Mouse (Mus musculus) limb, embryonic 11.5 days (tissue): ENCODE measurements around the gene Plekho2. TPM values are rescaled to one million over a fixed set of nuclear protein-coding genes. Genes with fewer than 3 reads are reported as not detected.

ENCODE experiments used
- ATAC-seq: fragments of 200-750 bp; cut with Nextera tagmentation; 2 replicates; pipeline ENCODE4 v1.8.0; 2017; ENCODE audit warnings: low read depth; ENCODE audit not compliant: insufficient number of reproducible peaks, low FRiP score, low TSS enrichment
- DNase-seq: peaks from one replicate; pipeline ENCODE4 v3.0.0-alpha.2; 2015; ENCODE audit warnings: low spot score
- H3K27ac ChIP-seq: fragments of 300-500 bp; sonication (generic); replicated peaks from 2 replicates; pipeline ENCODE4 v1.5.1; 2014; ENCODE audit warnings: low read depth, mild to moderate bottlenecking, low read length
- H3K27me3 ChIP-seq: fragments of 300-500 bp; sonication (generic); 2 replicates; pipeline ENCODE4 v1.6.1; 2014; ENCODE audit warnings: mild to moderate bottlenecking, low read length, mixed read lengths; ENCODE audit not compliant: control insufficient read depth, insufficient read depth
- H3K36me3 ChIP-seq: fragments of 300-500 bp; sonication (generic); 2 replicates; pipeline ENCODE4 v1.6.1; 2014; ENCODE audit warnings: mild to moderate bottlenecking, low read length, moderate library complexity, mixed read lengths; ENCODE audit not compliant: control insufficient read depth, insufficient read depth
- H3K4me1 ChIP-seq: fragments of 300-500 bp; sonication (generic); 2 replicates; pipeline ENCODE4 v1.6.1; 2014; ENCODE audit warnings: low read length, mixed read lengths; ENCODE audit not compliant: control insufficient read depth, insufficient read depth
- H3K4me2 ChIP-seq: fragments of 300-500 bp; sonication (generic); 2 replicates; pipeline ENCODE4 v1.6.1; 2014; ENCODE audit warnings: low read depth, mild to moderate bottlenecking, moderate library complexity; ENCODE audit not compliant: severe bottlenecking
- H3K4me3 ChIP-seq: fragments of 300-500 bp; sonication (generic); 2 replicates; pipeline ENCODE4 v1.5.1; 2014; ENCODE audit warnings: low read depth, low read length
- H3K9ac ChIP-seq: fragments of 300-500 bp; sonication (generic); 2 replicates; pipeline ENCODE4 v1.6.1; 2014; ENCODE audit warnings: mild to moderate bottlenecking, low read length
- H3K9me3 ChIP-seq: fragments of 300-500 bp; sonication (generic); 2 replicates; pipeline ENCODE4 v1.6.1; 2016; ENCODE audit warnings: low read length; ENCODE audit not compliant: control insufficient read depth
- WGBS: fragments of 180-500 bp; shearing (Covaris S2); extraction: QIAGEN DNeasy Blood & Tissue Kit; methylation state at CpG from one replicate; pipeline ENCODE4 v1.1.7; 2014; 5-methylcytosine and 5-hydroxymethylcytosine counted together
- polyA plus RNA-seq: library from polyadenylated mRNA; unstranded; fragments of >200 nt; fragmentation: Nextera tagmentation; extraction: Ambion mirVana; gene quantifications from 2 replicates; pipeline ENCODE4 v1.2.1, GENCODE M21; 2014

Plekho2 gene
- polyA plus RNA-seq, result 12.2 and 12.5 TPM in 2 replicates

DNA sequence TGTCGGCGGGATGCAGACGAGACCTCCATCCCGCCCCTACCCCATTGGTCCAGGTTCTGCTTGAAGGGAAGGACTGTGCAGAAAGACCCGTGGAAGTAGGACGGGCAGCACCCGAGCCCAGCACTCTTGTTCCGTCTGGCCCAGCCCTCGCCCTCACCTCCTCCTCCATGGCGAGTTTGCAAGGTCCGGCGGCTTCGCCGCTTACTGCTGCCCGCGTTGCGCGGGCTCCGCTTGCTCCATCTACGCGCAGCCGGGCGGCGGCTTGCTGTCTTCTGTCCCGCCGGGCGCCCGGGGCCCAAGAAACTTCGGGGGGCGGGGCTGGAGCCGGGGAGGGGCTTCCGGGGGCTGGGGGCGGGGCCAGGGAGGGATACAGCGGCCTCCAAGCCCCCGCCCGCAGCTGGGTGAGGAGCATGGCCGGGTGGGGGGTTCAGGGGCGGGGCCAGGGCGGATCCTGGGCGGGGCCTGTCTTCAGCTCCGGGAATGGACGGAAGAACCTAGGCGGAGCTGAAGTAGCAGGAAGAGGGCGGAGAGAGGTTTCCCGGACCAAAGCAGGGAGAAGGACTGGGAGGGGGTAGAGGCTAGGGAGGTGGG lies at the start of gene Plekho2:
Gene Plekho2, minus strand, starts transcription at position 260 of the 591 bp plus-strand sequence.
- H3K9ac ChIP-seq, result peak within 1 kb of the TSS; percentile 49; the same call in 1 of the 2 replicates
- WGBS, result under 1% methylated on average over 42 of the region's 45 CpGs
- DNase-seq (peak; percentile 99), ATAC-seq (peak; percentile 93)
- H3K27me3 ChIP-seq, result no peaks in the 10 kb centered on the region
- H3K4me1 ChIP-seq, result peaks cover 24% of the 10 kb centered on the region
- no peaks in the 10 kb centered on the region for H3K36me3 ChIP-seq
- peak within 1 kb of the TSS; percentile 25; the same call in 1 of the 2 replicates for H3K27ac ChIP-seq
- peak within 1 kb of the TSS; percentile 48 for H3K4me3 ChIP-seq
- H3K4me2 ChIP-seq, result peak within 1 kb of the TSS; percentile 59
- H3K9me3 ChIP-seq, result no peaks in the 10 kb centered on the region

DNA sequence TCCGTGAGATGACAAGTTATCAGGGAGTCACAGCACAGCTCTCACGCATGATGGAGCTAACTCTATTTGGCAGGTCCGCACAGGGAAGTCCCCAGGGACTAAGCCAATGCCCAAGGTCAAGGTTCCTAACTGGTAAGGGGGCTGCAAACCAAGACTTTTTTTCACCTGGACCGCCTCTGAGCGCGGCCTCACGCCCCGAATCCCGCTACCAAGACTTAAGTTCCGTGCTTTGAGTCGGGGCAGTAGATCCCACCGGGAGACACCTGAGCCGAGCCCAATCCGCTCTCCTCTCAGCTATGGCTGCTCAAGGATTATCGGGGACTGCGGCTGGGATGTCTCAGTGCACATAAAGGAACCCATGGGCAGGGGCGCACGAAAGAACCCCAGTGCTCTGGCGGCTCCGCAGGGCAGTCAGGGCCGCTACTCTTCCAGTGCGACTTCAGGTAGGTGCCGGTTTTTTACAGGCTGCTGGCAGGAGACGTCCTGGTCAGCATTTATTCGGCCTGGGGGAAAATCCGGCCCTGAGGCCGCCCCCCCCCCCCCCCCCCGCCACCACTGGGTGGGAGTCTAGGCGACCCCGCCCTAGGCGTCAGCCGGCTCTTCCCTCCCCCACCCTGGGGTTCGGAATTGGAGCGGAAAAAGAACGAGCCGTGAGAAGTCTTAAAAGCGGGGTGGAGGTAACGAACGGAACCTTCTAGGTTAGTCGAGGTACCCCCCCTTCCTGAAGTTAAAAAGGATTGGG lies 49.4 kb upstream of the Plekho2 start, which contains the start of gene Rbpms2:
Gene Rbpms2, plus strand, starts transcription at position 624 of the 742 bp plus-strand sequence.
- ATAC-seq (peak; percentile 18; the same call in 1 of the 2 replicates), DNase-seq (peak; percentile 62)
- peak within 1 kb of the TSS; percentile 83 for H3K9ac ChIP-seq
- no peaks in the 10 kb centered on the region for H3K36me3 ChIP-seq
- 0 out of 2 replicates have a peak within 1 kb of the TSS, but pooled peaks have one; percentile 22 for H3K27ac ChIP-seq
- H3K9me3 ChIP-seq, result no peaks in the 10 kb centered on the region
- peak within 1 kb of the TSS; percentile 96 for H3K4me2 ChIP-seq
- H3K27me3 ChIP-seq, result peaks cover 7% of the 10 kb centered on the region; the same call in 1 of the 2 replicates
- H3K4me1 ChIP-seq, result peaks cover 16% of the 10 kb centered on the region; the same call in 1 of the 2 replicates
- WGBS, result 2% methylated on average over 39 of the region's 40 CpGs
- peak within 1 kb of the TSS; percentile 70 for H3K4me3 ChIP-seq

DNA sequence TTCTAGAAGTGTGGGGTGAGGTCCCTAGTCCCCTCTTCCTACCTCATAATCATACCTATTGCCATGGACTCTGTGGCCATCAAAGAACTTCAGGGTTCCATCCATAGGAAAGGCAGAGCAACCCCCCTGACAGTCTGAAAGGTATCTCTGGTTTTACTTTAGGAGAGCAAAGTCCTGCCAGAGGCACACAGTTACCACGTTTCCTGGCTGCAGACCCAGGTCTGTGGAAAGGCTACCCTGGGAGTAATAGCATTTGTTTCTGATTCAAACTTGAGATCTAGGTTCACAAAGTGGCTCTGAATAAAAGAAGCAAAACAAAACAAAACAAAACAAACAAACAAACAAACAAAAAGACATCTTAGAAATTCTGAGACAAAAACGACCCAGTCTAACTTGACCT lies 44.4 kb upstream of the Plekho2 start:
- H3K9ac ChIP-seq, result no peak overlapping the region
- 64% methylated on average over 2 of the region's 2 CpGs for WGBS
- ATAC-seq (no peak), DNase-seq (no peak)
- no peaks in the 10 kb centered on the region for H3K36me3 ChIP-seq
- no peak overlapping the region for H3K4me2 ChIP-seq
- H3K9me3 ChIP-seq, result no peaks in the 10 kb centered on the region
- H3K4me3 ChIP-seq, result no peak overlapping the region
- peaks cover 4% of the 10 kb centered on the region; the same call in 1 of the 2 replicates for H3K4me1 ChIP-seq
- no peak overlapping the region for H3K27ac ChIP-seq
- peaks cover 7% of the 10 kb centered on the region; the same call in 1 of the 2 replicates for H3K27me3 ChIP-seq

DNA sequence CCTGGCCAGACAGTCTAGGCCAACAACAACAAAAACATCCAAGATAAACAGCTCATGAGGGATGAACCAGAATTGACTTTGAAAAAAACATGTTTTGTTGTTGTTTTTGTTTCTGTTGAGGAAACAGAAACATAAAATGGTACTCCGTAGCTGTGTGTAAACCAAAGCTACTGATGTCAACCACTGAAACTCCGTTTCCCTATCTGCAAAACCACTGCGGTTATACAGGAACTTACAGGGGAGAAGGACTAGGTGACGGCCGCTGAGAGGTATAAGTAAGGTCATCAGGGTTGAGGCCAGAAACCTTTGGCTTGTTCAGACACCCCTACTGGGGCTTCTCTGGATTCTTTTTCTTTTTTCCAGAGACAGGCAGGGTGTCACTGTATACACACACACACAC lies 43.0 kb upstream of the Plekho2 start:
- Histone ChIP-seq H3K4me3 (no peak overlapping the region), H3K4me2 (no peak overlapping the region), H3K9ac (no peak overlapping the region), H3K27me3 (0 out of 2 replicates have a peak, but pooled peaks cover under 1% of the 10 kb centered on the region), H3K27ac (no peak overlapping the region), H3K9me3 (no peaks in the 10 kb centered on the region), H3K4me1 (no peaks in the 10 kb centered on the region), H3K36me3 (no peaks in the 10 kb centered on the region)
- ATAC-seq (no peak), DNase-seq (no peak)
- WGBS, result 89% methylated on average over 5 of the region's 5 CpGs

DNA sequence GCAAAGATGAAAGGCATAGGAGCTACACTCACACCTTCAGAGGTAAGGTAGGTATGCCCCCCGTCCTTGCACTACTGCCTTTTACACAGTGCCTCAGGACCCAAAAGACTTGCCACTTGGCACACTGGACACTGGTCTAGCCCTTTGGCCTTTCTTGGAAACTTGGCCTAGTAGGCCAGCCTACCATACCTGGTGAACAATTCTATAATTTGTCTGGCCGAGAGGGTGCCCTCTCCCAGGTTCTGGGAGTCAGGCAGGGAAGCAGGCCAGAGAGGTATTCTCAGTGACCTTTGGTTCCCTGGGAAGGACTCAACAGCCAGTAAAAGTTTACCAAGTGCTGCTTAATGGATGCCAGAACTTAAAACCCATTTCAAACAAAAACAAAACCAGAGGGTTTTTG lies 41.8 kb upstream of the Plekho2 start:
- 64% methylated on average over 2 of the region's 2 CpGs for WGBS
- ATAC-seq (no peak), DNase-seq (no peak)
- Histone ChIP-seq H3K27me3 (no peaks in the 10 kb centered on the region), H3K4me3 (no peak overlapping the region), H3K36me3 (no peaks in the 10 kb centered on the region), H3K9ac (no peak overlapping the region), H3K4me2 (no peak overlapping the region), H3K9me3 (no peaks in the 10 kb centered on the region), H3K4me1 (no peaks in the 10 kb centered on the region), H3K27ac (no peak overlapping the region)

DNA sequence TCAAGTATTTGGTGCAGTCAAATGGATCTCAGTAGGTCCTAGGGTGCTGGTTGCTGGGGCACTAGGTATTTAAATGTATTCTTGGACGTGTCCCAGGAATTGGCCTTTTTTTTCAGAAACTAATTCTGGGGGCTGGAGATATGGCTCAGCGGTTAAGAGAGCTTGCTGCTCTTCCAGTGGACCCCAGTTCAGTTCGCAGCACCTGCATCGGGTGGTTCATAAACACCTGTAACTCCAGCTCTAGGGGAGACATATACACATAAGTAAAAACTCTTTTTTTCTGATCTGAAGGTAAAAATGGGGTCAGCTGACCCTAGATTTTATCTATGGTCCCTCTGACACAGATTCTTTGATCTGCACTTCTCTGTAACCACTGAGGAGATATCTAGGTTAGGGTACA lies 41.4 kb upstream of the Plekho2 start:
- Histone ChIP-seq H3K4me2 (no peak overlapping the region), H3K9me3 (no peaks in the 10 kb centered on the region), H3K27ac (no peak overlapping the region), H3K27me3 (no peaks in the 10 kb centered on the region), H3K4me3 (no peak overlapping the region), H3K36me3 (no peaks in the 10 kb centered on the region), H3K4me1 (no peaks in the 10 kb centered on the region), H3K9ac (no peak overlapping the region)
- WGBS, result 89% methylated on average over 4 of the region's 4 CpGs
- ATAC-seq (no peak), DNase-seq (no peak)

DNA sequence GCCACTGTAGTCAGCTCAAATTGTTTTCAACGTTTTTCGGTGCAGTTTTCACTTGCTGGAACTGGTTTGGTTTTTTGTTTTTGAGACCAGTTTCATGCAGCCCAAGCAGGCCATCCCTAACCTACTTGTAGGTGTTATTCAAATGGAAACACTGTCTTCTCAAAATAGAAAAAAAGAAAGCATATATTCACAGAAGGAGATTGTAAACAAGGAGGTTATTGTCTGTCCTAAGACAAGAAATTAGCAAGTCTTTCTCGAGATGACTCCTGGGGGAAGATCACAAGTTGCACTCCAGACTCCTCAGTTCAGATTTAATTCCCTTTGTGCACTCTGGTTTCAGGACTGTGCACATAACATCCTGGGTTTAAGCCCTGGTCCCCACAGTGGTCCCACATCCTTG lies 39.5 kb upstream of the Plekho2 start:
- ATAC-seq (no peak), DNase-seq (no peak)
- Histone ChIP-seq H3K27me3 (no peaks in the 10 kb centered on the region), H3K9ac (no peak overlapping the region), H3K4me1 (no peaks in the 10 kb centered on the region), H3K9me3 (no peaks in the 10 kb centered on the region), H3K36me3 (no peaks in the 10 kb centered on the region), H3K4me3 (no peak overlapping the region), H3K4me2 (no peak overlapping the region), H3K27ac (no peak overlapping the region)
- WGBS, result 70% methylated on average over 3 of the region's 3 CpGs

DNA sequence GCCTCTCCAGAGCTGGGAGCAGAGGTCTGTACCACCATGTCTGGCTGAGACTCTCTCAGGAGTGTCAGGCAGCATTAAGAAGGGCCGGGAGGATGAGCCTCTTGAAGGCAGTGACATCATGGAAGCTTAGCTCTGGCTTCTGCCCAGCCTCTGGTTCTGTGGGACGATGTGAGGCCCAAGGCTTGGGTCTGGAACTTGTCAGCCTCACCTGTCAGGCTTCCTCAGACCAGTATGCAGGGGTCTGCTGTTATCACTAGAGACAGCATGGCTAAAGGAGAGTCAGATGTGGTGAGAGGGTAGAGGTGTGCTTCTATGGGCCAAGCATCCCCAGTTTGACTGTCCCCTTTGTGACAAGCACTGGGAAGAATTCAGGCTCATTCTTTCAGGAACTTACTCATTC lies 33.3 kb upstream of the Plekho2 start:
- whole genome bisulfite sequencing, result 13% methylated on average over 2 of the region's 2 CpGs
- Histone ChIP-seq H3K9ac (no peak overlapping the region), H3K27ac (no peak overlapping the region), H3K36me3 (no peaks in the 10 kb centered on the region), H3K4me3 (no peak overlapping the region), H3K27me3 (no peaks in the 10 kb centered on the region), H3K4me1 (no peaks in the 10 kb centered on the region), H3K4me2 (no peak overlapping the region), H3K9me3 (no peaks in the 10 kb centered on the region)
- ATAC-seq (no peak), DNase-seq (no peak)
